Mouse (Mus musculus): ENCODE results near the gene Coro2a.

Gene Coro2a

GRCm38 (mm10) chr4:46521457-46521856, 80.5 kb downstream of the Coro2a start:
- DNase-seq: no peak

- no peak for DNase-seq
Observed at GRCm38 (mm10) chr4:46520491-46520890, 81.5 kb downstream of the Coro2a start.

GRCm38 (mm10) chr4:46507736-46508460, 94.1 kb downstream of the Coro2a start:
- peak; percentile 63 to 83 for DNase-seq

- DNase-seq: peak; percentile 89 to 91
Observed at GRCm38 (mm10) chr4:46506801-46507610, 95.0 kb downstream of the Coro2a start.

- DNase-seq: no peak
Observed at GRCm38 (mm10) chr4:46505361-46506057, 96.5 kb downstream of the Coro2a start.

- no peak for DNase-seq
Observed at GRCm38 (mm10) chr4:46503881-46504280, 98.1 kb downstream of the Coro2a start.

- no peak for DNase-seq
Observed at GRCm38 (mm10) chr4:46502606-46503502, 99.1 kb downstream of the Coro2a start.

GRCm38 (mm10) chr4:46498976-46499375, 103.0 kb downstream of the Coro2a start:
- DNase-seq: peak in 1 of 2 experiments; percentile 50

- no peak for DNase-seq
Observed at GRCm38 (mm10) chr4:46498511-46498910, 103.5 kb downstream of the Coro2a start.

- DNase-seq: peak; percentile 53 to 84
Observed at GRCm38 (mm10) chr4:46497286-46497892, 104.6 kb downstream of the Coro2a start.

GRCm38 (mm10) chr4:46495543-46495942, 106.5 kb downstream of the Coro2a start:
- no peak for DNase-seq

- no peak for DNase-seq
Observed at GRCm38 (mm10) chr4:46493071-46493470, 108.9 kb downstream of the Coro2a start.

- DNase-seq: peak; percentile 91 to 92
Observed at GRCm38 (mm10) chr4:46489028-46489925, 112.7 kb downstream of the Coro2a start, which contains the start of gene Nans. Nans (plus strand) TSS chr4:46489248.

GRCm38 (mm10) chr4:46487348-46487747, 114.7 kb downstream of the Coro2a start:
- no peak for DNase-seq

All from spleen, adult 18-20 months (tissue).